Mouse (Mus musculus) fat pad, adult 2 months (tissue): ENCODE measurements around the gene Akr1a1.
"Not testable (repeated sequence)": the region's sequence is repeated elsewhere in the genome, so short reads cannot be mapped to it uniquely, and the experiment has no call there.

Experiments used
- DNase-seq: peaks from one replicate; pipeline ENCODE4 v3.0.0-alpha.2; 2011; ENCODE audit warnings: low read depth, low spot score; ENCODE audit errors: extremely low read depth

Akr1a1 gene

GRCm38 (mm10) chr4:116650924-116651796, at the start of gene Akr1a1:
TSS of gene Akr1a1 (minus strand) at chr4:116651680.
- DNase-seq = no peak

- DNase-seq = no peak
Measured at GRCm38 (mm10) chr4:116700964-116701363, 49.5 kb upstream of the Akr1a1 start.

- DNase-seq = no peak
Measured at GRCm38 (mm10) chr4:116698693-116699342, 47.3 kb upstream of the Akr1a1 start.

GRCm38 (mm10) chr4:116693785-116694184, 42.3 kb upstream of the Akr1a1 start:
- DNase-seq = no peak

- DNase-seq = no peak
Measured at GRCm38 (mm10) chr4:116692146-116692545, 40.7 kb upstream of the Akr1a1 start.

GRCm38 (mm10) chr4:116689309-116689876, 37.9 kb upstream of the Akr1a1 start:
- peak; percentile 94 for DNase-seq

GRCm38 (mm10) chr4:116687041-116687440, 35.6 kb upstream of the Akr1a1 start:
- no peak for DNase-seq

GRCm38 (mm10) chr4:116685402-116686061, 34.1 kb upstream of the Akr1a1 start, which contains the start of gene Prdx1:
TSS of gene Prdx1 (plus strand) at chr4:116685544.
- DNase-seq = no peak

GRCm38 (mm10) chr4:116684665-116685064, 33.2 kb upstream of the Akr1a1 start:
- DNase-seq = no peak

- no peak for DNase-seq
Measured at GRCm38 (mm10) chr4:116683957-116684356, 32.5 kb upstream of the Akr1a1 start.

GRCm38 (mm10) chr4:116680521-116680920, 29.0 kb upstream of the Akr1a1 start:
- not testable (repeated sequence) for DNase-seq

GRCm38 (mm10) chr4:116679141-116679540, 27.7 kb upstream of the Akr1a1 start:
- DNase-seq = peak; percentile 76

- no peak for DNase-seq
Measured at GRCm38 (mm10) chr4:116677808-116678207, 26.3 kb upstream of the Akr1a1 start.

- DNase-seq = no peak
Measured at GRCm38 (mm10) chr4:116676027-116676426, 24.5 kb upstream of the Akr1a1 start.

GRCm38 (mm10) chr4:116674761-116675160, 23.3 kb upstream of the Akr1a1 start:
- not testable (repeated sequence) for DNase-seq

- peak; percentile 73 for DNase-seq
Measured at GRCm38 (mm10) chr4:116672785-116673184, 21.3 kb upstream of the Akr1a1 start.

GRCm38 (mm10) chr4:116669291-116669690, 17.8 kb upstream of the Akr1a1 start:
- no peak for DNase-seq

GRCm38 (mm10) chr4:116668145-116668544, 16.7 kb upstream of the Akr1a1 start:
- no peak for DNase-seq

- DNase-seq = no peak
Measured at GRCm38 (mm10) chr4:116666625-116667024, 15.1 kb upstream of the Akr1a1 start.

- DNase-seq = no peak
Measured at GRCm38 (mm10) chr4:116661998-116662397, 10.5 kb upstream of the Akr1a1 start.

- DNase-seq = no peak
Measured at GRCm38 (mm10) chr4:116660829-116661228, 9.3 kb upstream of the Akr1a1 start.
